Mouse (Mus musculus) megakaryocyte progenitor cell, adult 5-6 weeks (primary cell): ENCODE data around the gene Fads2. TPM values are rescaled to one million over a fixed set of nuclear protein-coding genes. Genes with fewer than 3 reads are reported as not detected.
"Not testable (repeated sequence)": the region's sequence is repeated elsewhere in the genome, so short reads cannot be mapped to it uniquely, and the experiment has no call there.

ENCODE experiments used
- ATAC-seq: replicated peaks from 2 replicates; pipeline ENCODE4 v1.8.0; 2016; ENCODE audit warnings: mild to moderate bottlenecking, moderate TSS enrichment, inconsistent platforms; ENCODE audit not compliant: poor library complexity
- total RNA-seq, 2 experiments: library from RNA; stranded (forward) in 1 of 2; stranded (reverse) in 1 of 2; fragments of 157-497, 149-512 nt in 1 of 2; fragments of 200-1000 nt in 1 of 2; gene quantifications; 2 replicates each; pipeline versions ENCODE4 v1.2.3 to v1.2.4; 2015 to 2017

Fads2 gene
- total RNA-seq (2015) (7.7 and 10.4 TPM in 2 replicates), total RNA-seq (2017) (6.3 and 13.7 TPM in 2 replicates)

GRCm38 (mm10) chr19:10101341-10102053 lies at the start of gene Fads2:
Fads2 (minus strand) TSS chr19:10101746.
- peak; percentile 49 for ATAC-seq

GRCm38 (mm10) chr19:10149189-10149588 lies 47.6 kb upstream of the Fads2 start:
- ATAC-seq = no peak

- ATAC-seq = no peak
These were observed 47.0 kb upstream of the Fads2 start for GRCm38 (mm10) chr19:10148555-10148954.

DNA sequence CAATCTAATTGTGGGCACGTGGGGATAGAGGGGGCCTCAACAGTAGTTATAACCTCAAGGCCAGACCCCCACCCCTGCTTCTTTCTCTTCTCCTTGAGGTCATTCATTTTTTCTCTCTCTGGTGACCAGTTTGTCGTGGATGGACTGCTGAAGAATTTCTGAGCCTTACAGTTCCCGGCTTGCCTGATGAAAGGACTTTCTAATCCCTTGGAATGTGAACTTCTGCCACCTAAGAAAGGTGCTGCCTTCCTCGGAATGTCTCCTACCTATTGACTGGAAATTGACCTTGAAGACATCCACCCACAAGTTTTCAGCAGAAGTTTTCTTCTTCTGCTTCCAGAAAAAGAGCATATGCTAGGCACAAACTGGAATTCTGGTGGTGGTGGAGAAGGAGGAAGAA lies 42.9 kb upstream of the Fads2 start:
- no peak for ATAC-seq

- no peak for ATAC-seq
These were observed 42.1 kb upstream of the Fads2 start for GRCm38 (mm10) chr19:10143667-10144066.

- ATAC-seq = no peak
These were observed 38.2 kb upstream of the Fads2 start for GRCm38 (mm10) chr19:10139736-10140135.

GRCm38 (mm10) chr19:10137423-10137822 lies 35.9 kb upstream of the Fads2 start:
- no peak for ATAC-seq

- ATAC-seq = no peak
These were observed 33.1 kb upstream of the Fads2 start for GRCm38 (mm10) chr19:10134692-10135091.

GRCm38 (mm10) chr19:10129547-10129946 lies 28.0 kb upstream of the Fads2 start:
- not testable (repeated sequence) for ATAC-seq

- ATAC-seq = peak; percentile 42; the same call in 1 of the 2 replicates
These were observed 25.1 kb upstream of the Fads2 start for GRCm38 (mm10) chr19:10126479-10127250.

DNA sequence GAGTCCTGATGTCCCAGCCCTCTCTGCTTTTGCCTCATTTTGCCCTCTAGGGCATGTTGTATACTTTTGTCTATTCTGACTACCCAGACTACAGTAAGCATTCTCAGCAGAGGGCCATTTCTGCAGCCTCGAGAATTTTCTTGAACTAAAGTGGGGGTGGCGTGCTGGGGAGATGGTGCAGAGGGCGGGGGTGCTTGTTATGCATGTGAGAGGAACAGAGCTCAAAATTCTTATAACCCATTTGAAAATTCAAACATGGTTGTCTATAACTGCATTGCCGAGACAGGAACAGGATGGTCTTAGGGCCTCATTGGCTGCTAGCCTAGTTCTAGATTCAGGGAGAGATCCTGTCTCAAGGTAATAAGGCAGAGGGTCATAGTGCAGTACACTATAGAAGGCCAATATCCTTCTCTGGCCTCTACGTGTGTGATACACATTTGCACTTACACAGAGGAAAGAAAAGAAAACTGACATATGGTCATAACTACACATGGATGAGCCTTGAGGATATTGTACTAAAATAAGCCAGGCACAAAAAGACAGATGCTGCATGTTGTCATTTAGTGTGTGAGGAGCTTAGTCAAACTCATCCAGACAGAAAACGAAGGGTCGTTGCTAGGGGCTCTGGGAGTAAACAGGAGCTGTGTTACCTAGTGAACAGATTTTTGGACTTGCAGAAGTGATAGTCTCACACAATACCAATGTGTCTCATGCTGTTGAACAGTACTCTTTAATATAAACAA lies 22.5 kb upstream of the Fads2 start:
- ATAC-seq = no peak

GRCm38 (mm10) chr19:10122021-10122631 lies 20.6 kb upstream of the Fads2 start:
- ATAC-seq = no peak

DNA sequence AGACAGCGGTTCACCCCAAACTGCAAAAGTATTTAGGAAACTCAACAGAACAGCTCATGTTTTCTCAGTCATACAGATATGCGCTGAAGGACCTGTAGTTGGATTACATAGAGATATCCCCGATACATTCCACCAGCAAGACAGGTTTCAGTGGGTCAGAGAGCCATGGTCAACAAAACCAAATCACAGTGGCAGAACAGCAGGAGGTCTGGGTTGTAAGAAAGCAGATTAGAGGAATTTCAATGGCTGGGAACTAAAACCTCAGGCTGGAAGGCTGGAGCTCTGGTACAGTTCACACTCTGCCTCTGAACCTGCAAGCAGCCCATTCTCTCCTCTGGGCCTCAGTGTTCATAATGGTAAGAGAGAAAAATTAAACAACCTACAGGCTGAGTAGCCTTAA lies 15.1 kb upstream of the Fads2 start:
- ATAC-seq = no peak

DNA sequence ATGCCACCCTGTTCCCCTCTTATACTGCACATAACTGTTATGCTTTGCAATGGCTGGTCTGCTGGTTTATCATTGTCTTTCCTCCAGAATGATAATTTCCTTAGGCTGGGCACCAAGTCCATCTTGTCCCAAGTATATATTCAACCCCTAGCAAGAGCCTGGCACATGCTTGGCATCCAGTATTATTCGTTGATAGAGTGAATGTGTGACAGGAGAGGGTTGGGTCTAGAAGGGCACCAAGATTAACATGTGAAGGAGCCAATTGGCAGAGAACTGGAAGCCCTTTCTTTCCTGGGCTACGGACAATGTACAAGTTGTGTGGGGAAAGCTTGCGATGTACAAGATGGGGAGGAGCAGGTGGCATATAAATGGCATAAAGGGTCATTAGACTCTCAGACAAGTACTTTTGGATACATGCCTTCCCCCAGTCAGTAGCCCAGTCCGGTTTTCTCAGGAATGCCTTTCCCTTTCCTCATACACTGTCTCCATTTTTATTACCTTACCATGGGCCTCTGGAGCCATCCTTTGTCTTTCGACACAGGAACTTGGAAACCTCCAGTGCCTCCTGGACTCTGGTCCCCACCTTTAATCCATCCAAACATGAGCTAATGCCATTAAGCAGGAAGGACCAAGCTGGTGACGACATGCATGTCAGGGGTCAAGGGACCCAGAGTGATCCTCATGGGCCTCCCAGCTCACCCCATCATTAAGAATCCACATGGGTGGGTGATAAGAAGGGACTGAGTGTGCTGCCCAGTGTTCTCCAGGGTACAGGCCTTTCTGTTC lies 14.0 kb upstream of the Fads2 start:
- no peak for ATAC-seq

- no peak for ATAC-seq
These were observed 11.4 kb upstream of the Fads2 start for GRCm38 (mm10) chr19:10112956-10113355.

- no peak for ATAC-seq
These were observed 7.1 kb upstream of the Fads2 start for GRCm38 (mm10) chr19:10108666-10109065.

GRCm38 (mm10) chr19:10108129-10108528 lies 6.6 kb upstream of the Fads2 start:
- ATAC-seq = no peak

DNA sequence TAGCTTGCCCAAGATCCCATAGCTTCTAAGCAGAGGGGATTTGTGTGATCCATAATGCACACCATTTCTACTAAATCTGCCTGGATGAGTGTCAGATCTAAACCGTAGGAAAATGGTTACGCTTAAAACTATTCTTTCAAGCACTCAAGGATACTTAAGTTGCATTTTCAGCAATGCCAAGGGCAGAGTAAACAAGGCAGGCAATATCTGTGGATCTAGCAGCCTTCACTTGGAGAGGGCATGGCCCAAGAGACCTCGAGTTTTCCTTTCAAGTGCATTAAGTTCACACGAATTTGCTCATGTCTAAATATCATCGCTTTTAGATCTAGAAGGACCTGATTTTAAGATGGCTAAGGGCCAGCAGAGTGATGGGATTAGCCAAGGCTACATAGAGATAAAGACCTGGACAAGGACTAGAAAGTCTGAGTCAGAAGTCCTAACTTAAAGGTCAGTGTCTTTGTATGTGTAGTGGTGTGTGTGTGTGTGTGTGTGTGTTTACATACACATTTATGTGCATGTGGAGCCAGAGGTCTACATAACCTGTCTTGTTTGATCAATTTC lies 5.6 kb upstream of the Fads2 start:
- ATAC-seq = no peak

- ATAC-seq = no peak
These were observed 5.1 kb upstream of the Fads2 start for GRCm38 (mm10) chr19:10106634-10107033.

DNA sequence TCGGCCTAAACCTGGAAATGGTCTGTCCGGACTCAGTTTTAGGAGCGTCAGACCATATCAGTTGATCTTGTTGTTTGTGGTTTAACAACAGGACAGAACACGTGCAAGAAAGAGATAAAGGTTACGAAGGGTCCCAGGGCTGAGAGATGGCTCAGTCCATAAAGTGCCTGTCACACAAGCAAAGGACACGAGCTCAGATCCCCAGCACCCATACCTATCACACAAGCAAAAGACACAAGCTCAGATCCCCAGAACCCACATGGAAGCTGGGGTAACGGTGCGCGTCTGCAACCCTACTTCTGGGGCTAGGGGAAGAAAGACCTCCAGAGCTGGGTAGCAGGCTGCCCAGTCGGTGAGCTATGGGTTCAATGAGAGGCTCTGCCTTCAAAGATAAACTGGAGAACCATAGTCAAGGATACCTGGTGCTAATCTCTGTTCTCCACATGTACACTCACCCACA lies 3.5 kb upstream of the Fads2 start:
- ATAC-seq = peak; percentile 44
